Mouse (Mus musculus) limb, embryonic 10.5 days (tissue): ENCODE data around the gene Magea6. TPM values are rescaled to one million over a fixed set of nuclear protein-coding genes. Genes with fewer than 3 reads are reported as not detected.
"Not testable (repeated sequence)": the region's sequence is repeated elsewhere in the genome, so short reads cannot be mapped to it uniquely, and the experiment has no call there.

Source experiments
- DNase-seq: peaks from one replicate; pipeline ENCODE4 v3.0.0-alpha.2; 2017; ENCODE audit warnings: low spot score
- H3K27ac ChIP-seq: fragments of 300-500 bp; sonication (generic); 2 replicates; pipeline ENCODE4 v1.5.1; 2016; ENCODE audit warnings: mild to moderate bottlenecking
- H3K27me3 ChIP-seq: fragments of 300-500 bp; sonication (generic); 2 replicates; pipeline ENCODE4 v1.6.1; 2016; ENCODE audit warnings: low read depth, mild to moderate bottlenecking; ENCODE audit not compliant: poor library complexity, severe bottlenecking
- H3K36me3 ChIP-seq: fragments of 300-500 bp; sonication (generic); 2 replicates; pipeline ENCODE4 v1.6.1; 2016; ENCODE audit warnings: mild to moderate bottlenecking, moderate library complexity
- H3K4me1 ChIP-seq: fragments of 300-500 bp; sonication (generic); 2 replicates; pipeline ENCODE4 v1.6.1; 2016
- H3K4me3 ChIP-seq: fragments of 300-500 bp; sonication (generic); 2 replicates; pipeline ENCODE4 v1.5.1; 2016; ENCODE audit warnings: mild to moderate bottlenecking, moderate library complexity
- H3K9me3 ChIP-seq: fragments of 300-500 bp; sonication (generic); replicated peaks from 2 replicates; pipeline ENCODE4 v1.6.1; 2016; ENCODE audit warnings: mild to moderate bottlenecking
- WGBS: fragments of 180-500 bp; shearing (Covaris S2); methylation state at CpG from one replicate; pipeline ENCODE4 v1.1.7; 2016; 5-methylcytosine and 5-hydroxymethylcytosine counted together
- polyA plus RNA-seq: library from polyadenylated mRNA; unstranded; fragments of >200 nt; fragmentation: Nextera tagmentation; extraction: Ambion mirVana; gene quantifications from 2 replicates; pipeline ENCODE4 v1.2.1, GENCODE M21; 2016

The Magea6 gene
- polyA plus RNA-seq, result not detected in 2 replicates

DNA sequence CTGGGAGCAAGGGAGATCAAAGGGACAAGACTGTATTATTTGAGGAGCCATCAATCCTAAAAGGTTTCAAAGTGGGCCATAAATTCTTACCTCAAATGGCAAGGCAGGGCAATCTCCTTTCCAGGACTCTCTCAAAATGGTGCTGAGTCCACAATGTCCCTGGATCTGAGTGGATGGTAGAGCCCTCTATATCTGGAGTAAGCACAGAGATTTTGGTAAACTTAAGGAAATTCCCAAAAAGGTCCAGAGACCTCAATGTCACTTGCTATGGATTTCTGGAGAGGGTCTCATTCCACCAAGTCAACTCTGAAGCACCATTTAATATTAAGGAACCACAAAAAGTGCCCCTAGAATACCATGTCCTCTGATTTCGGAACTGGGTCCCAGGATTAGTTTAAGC is at the start of gene Magea6:
TSS of gene Magea6 (minus strand) at position 101 of the 400 bp plus-strand sequence.
- not testable (repeated sequence) for H3K4me1 ChIP-seq, DNase-seq, H3K4me3 ChIP-seq, H3K36me3 ChIP-seq, H3K9me3 ChIP-seq, H3K27me3 ChIP-seq, H3K27ac ChIP-seq
- WGBS, result 87% methylated on average over 1 of the region's 1 CpGs

DNA sequence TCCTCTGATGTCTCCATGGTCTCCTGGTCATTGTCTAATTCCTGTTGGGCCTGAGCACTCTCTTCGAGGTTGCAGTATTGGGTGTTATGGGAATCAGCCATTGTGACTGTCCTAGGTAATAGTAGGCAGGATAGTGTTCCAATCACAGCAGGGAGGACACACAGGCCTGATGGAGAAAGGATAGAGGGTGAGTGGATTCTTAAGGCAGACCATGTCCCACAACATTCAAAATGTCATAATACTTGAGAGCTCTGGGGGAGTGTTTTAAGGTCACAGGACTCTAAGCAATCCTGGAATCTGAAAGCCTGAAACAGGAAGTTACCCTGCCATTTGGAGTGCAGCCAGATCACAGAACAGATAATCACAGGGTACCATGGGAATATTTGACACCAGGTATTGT is 13.6 kb upstream of the Magea6 start, which contains the start of gene Magea3:
TSS of gene Magea3 (minus strand) at position 101 of the 400 bp plus-strand sequence.
- not testable (repeated sequence) for H3K27ac ChIP-seq, DNase-seq, H3K27me3 ChIP-seq, H3K9me3 ChIP-seq, H3K36me3 ChIP-seq, H3K4me3 ChIP-seq, H3K4me1 ChIP-seq
- 85% methylated on average over 1 of the region's 1 CpGs for WGBS

DNA sequence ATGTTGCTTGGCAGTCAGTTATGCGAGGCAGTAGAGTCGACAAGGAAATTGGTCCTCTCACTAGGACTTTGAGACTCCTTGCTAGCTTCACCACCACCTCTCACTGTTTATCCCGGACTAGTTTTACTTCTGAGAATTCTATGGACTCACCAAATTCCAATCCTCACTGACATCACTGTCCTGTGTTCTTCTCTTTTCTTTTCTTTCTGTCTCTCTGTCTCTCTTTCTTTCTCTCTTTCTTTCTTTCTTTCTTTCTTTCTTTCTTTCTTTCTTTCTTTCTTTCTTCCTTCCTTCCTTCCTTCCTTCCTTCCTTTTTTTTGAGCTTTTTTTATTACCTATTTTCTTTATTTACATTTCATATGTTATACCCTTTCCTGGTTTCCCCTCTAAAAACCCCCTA is 45.6 kb downstream of the Magea6 start, which contains the start of gene Cldn34b1:
TSS of gene Cldn34b1 (minus strand) at position 101 of the 400 bp plus-strand sequence.
- 93% methylated on average over 3 of the region's 3 CpGs for WGBS

More for the DNA sequence above, 45.6 kb downstream of the Magea6 start, which contains the start of gene Cldn34b1:
- not testable (repeated sequence) for H3K4me3 ChIP-seq, H3K27ac ChIP-seq, H3K27me3 ChIP-seq, H3K4me1 ChIP-seq, H3K9me3 ChIP-seq, DNase-seq, H3K36me3 ChIP-seq

Other genes with a start within 250 kb of the Magea6 start
- gene Cldn34b1, start 45.7 kb downstream of the Magea6 start, polyA plus RNA-seq, result not detected in 2 replicates
- gene Magea3, start 13.5 kb upstream of the Magea6 start, polyA plus RNA-seq, result not detected in 2 replicates
- not detected in 2 replicates for gene Magea8, start 59.9 kb upstream of the Magea6 start, polyA plus RNA-seq
- not detected in 2 replicates for gene Magea5, start 127.2 kb upstream of the Magea6 start, polyA plus RNA-seq
- gene Magea1, start 153.8 kb upstream of the Magea6 start, polyA plus RNA-seq, result not detected in 2 replicates
- gene Magea2, start 157.7 kb upstream of the Magea6 start, polyA plus RNA-seq, result not detected in 2 replicates
- gene Cldn34b2, start 192.4 kb upstream of the Magea6 start, polyA plus RNA-seq, result not detected in 2 replicates